Mouse (Mus musculus) midbrain, embryonic 14.5 days (tissue): ENCODE results near the gene Slc2a4. TPM values are rescaled to one million over a fixed set of nuclear protein-coding genes. Genes with fewer than 3 reads are reported as not detected.
A peak's percentile ranks its signal among the peaks of the same experiment; 100 is the strongest.

Source experiments
- ATAC-seq: fragments of 200-750 bp; cut with Nextera tagmentation; 2 replicates; pipeline ENCODE4 v1.8.0; 2017; ENCODE audit warnings: moderate number of reproducible peaks, moderate library complexity; ENCODE audit not compliant: low FRiP score, low TSS enrichment
- DNase-seq: peaks from one replicate; pipeline ENCODE4 v3.0.0-alpha.2; 2015
- H3K27ac ChIP-seq: fragments of 300-500 bp; sonication (generic); replicated peaks from 2 replicates; pipeline ENCODE4 v1.5.1; 2014; ENCODE audit warnings: mild to moderate bottlenecking, low read depth, low read length, moderate library complexity
- H3K27me3 ChIP-seq: fragments of 300-500 bp; sonication (generic); 2 replicates; pipeline ENCODE4 v1.6.1; 2014; ENCODE audit warnings: low read length, control low read depth, mixed read lengths; ENCODE audit not compliant: control insufficient read depth, insufficient read depth
- H3K36me3 ChIP-seq: fragments of 300-500 bp; sonication (generic); 2 replicates; pipeline ENCODE4 v1.6.1; 2014; ENCODE audit warnings: low read length, control low read depth; ENCODE audit not compliant: control insufficient read depth, insufficient read depth
- H3K4me1 ChIP-seq: fragments of 300-500 bp; sonication (generic); 2 replicates; pipeline ENCODE4 v1.6.1; 2014; ENCODE audit warnings: mild to moderate bottlenecking, antibody characterized with exemption, low read length, control low read depth; ENCODE audit not compliant: control insufficient read depth, insufficient read depth
- H3K4me2 ChIP-seq: fragments of 300-500 bp; sonication (generic); 2 replicates; pipeline ENCODE4 v1.6.1; 2014; ENCODE audit warnings: mild to moderate bottlenecking, low read length, moderate library complexity
- H3K4me3 ChIP-seq: fragments of 300-500 bp; sonication (generic); replicated peaks from 2 replicates; pipeline ENCODE4 v1.5.1; 2014; ENCODE audit warnings: low read depth, low read length
- H3K9ac ChIP-seq: fragments of 300-500 bp; sonication (generic); replicated peaks from 2 replicates; pipeline ENCODE4 v1.6.1; 2014; ENCODE audit warnings: mild to moderate bottlenecking, low read length, moderate library complexity
- H3K9me3 ChIP-seq: fragments of 300-500 bp; sonication (generic); 2 replicates; pipeline ENCODE4 v1.6.1; 2016; ENCODE audit warnings: low read length, control low read depth, mixed read lengths; ENCODE audit not compliant: control insufficient read depth
- WGBS: fragments of 180-500 bp; shearing (Covaris S2); extraction: QIAGEN DNeasy Blood & Tissue Kit; methylation state at CpG from one replicate; pipeline ENCODE4 v1.1.7; 2014; 5-methylcytosine and 5-hydroxymethylcytosine counted together
- polyA plus RNA-seq: library from polyadenylated mRNA; unstranded; fragments of >200 nt; fragmentation: Nextera tagmentation; extraction: Ambion mirVana; gene quantifications from 2 replicates; pipeline ENCODE4 v1.2.1, GENCODE M21; 2014

The Slc2a4 gene
- polyA plus RNA-seq, 1 experiment from 2014 or later = 4.5 TPM

DNA sequence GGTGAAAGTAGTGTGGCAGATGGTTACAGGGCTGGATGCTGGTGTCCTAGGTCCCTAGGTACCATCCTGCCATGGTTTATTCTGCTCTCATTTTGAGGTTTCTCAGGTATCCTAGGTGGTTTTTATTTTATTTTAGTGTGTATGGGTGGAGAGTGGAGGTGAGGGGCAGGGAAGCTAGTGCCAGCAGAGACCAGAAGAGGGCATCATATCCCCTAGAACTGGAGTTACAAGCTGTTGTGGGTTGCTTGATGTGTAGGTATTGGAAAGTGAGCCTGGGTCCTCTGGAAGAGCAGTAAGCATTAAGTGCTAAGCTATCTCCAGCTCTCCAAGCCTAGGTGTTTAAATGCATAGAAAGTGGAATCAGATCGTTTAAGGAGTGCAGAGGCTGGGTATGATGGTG lies 4.3 kb upstream of the Slc2a4 start:
- H3K4me1 ChIP-seq = peaks cover 9% of the 10 kb centered on the region
- H3K9ac ChIP-seq = no peak overlapping the region
- no peaks in the 10 kb centered on the region for H3K9me3 ChIP-seq
- H3K27me3 ChIP-seq = peaks cover 5% of the 10 kb centered on the region; the same call in 1 of the 2 replicates
- H3K4me2 ChIP-seq = no peak overlapping the region
- DNase-seq = no peak
- no peak for ATAC-seq
- H3K36me3 ChIP-seq = no peaks in the 10 kb centered on the region
- H3K27ac ChIP-seq = no peak overlapping the region
- H3K4me3 ChIP-seq = no peak overlapping the region
- WGBS = 31% methylated on average over 1 of the region's 1 CpGs

DNA sequence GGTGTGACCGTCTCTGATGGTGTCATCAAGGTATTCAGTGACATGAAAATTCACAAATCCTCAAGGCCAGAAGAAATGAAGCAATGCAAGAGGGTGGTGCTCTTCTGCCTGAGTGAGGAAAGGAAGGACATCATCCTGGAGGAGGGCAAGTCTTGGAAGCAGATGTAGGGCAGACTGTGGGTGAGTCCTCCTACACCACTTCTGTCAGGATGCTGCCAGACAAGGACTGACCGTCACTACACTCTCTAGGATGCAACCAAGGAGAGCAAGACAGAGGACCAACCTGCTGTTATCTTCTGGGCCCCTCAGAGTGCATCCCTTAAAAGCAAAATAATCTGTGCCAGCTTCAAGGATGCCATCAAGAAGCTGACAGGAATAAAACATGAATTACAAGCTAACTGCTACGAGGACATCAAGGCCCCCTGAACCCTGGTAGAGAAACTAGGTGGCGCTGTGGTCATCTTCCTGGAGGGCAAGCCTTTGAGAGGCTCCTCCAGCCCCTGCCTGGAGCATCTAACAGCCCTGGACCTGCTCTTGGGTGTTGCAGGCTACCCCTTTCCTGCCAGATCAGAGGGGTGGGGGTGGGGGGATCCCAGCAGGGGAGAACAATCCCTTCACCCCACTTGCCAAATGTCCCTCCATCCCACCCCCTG lies 2.9 kb upstream of the Slc2a4 start:
- Histone ChIP-seq H3K4me3 (no peak overlapping the region), H3K4me2 (no peak overlapping the region), H3K9me3 (no peaks in the 10 kb centered on the region), H3K36me3 (no peaks in the 10 kb centered on the region), H3K27me3 (peaks cover 5% of the 10 kb centered on the region; the same call in 1 of the 2 replicates), H3K4me1 (peaks cover 9% of the 10 kb centered on the region), H3K9ac (no peak overlapping the region), H3K27ac (no peak overlapping the region)
- ATAC-seq (no peak), DNase-seq (peak; percentile 4)
- 50% methylated on average over 4 of the region's 4 CpGs for WGBS

DNA sequence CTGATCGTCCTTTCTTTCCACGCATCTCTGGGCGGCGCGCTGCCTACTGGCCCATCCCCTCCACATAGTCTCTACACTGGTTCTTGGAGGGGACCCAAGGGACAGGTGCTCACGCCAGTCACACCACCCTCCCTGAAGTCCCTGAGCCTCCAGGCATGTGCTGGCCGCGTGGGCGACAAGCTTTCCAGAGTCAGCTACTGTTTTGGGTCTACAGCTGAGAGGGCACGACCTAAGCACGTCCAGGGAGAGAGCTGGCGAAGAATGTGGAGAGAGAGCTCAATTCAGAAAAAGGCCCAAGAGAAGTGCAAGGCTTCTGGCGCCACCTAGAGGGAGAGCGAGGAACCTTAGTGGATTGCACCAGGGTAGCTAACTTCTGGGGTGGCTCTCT lies 769 bp upstream of the Slc2a4 start:
- Histone ChIP-seq H3K27ac (0 out of 2 replicates have a peak overlapping the region, but pooled peaks have one; percentile 13), H3K4me3 (peak overlapping the region; percentile 41), H3K4me1 (peaks cover 9% of the 10 kb centered on the region), H3K9ac (no peak overlapping the region; the same call in 1 of the 2 replicates), H3K4me2 (peak overlapping the region; percentile 56), H3K36me3 (0 out of 2 replicates have a peak, but pooled peaks cover 2% of the 10 kb centered on the region), H3K9me3 (no peaks in the 10 kb centered on the region), H3K27me3 (peaks cover 5% of the 10 kb centered on the region; the same call in 1 of the 2 replicates)
- WGBS = 0% methylated on average over 14 of the region's 14 CpGs
- ATAC-seq = peak; percentile 51
- DNase-seq = peak; percentile 89

DNA sequence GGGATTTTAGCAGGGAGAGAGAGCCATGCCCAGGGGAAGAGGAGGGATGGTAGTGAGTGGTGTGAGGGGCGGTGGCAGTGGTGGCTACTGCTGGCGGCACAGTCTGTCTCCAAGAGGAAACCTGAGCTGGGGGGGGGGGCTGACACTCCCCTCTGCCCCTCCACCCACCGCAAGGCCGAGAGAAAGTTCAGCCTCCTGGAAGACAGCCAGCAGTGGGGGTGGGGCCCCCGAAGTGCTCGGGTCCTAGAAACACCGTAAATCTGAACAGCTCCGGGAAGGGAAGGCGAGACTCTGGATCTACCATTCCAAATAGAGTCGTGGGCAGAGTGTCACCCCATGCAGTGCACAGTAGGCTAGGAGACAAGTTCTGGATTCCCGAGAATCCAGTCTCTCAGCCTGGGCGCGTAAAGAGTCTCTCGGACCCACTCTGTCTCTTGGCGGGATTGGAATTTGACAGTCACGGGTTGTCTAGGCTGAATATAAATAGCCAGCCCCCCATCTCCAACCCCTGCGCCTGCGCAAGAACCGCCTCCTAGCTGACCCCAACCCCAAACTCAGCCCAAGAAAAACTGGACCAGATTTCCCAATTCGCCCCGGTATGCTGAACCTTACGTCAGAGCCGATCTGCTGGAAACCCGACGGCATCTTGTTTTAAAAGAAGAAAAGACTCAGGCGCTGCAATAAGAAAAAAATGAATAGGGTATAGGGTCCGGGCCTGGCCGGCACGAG lies 487 bp downstream of the Slc2a4 start:
- no peak overlapping the region for H3K27ac ChIP-seq
- peak; percentile 44; the same call in 1 of the 2 replicates for ATAC-seq
- peak overlapping the region; percentile 41 for H3K4me3 ChIP-seq
- H3K9me3 ChIP-seq = no peaks in the 10 kb centered on the region
- H3K36me3 ChIP-seq = 0 out of 2 replicates have a peak, but pooled peaks cover 2% of the 10 kb centered on the region
- DNase-seq = peak; percentile 47
- H3K4me2 ChIP-seq = peak overlapping the region; percentile 56
- peak overlapping the region; percentile 29; the same call in 1 of the 2 replicates for H3K9ac ChIP-seq
- H3K4me1 ChIP-seq = peaks cover 9% of the 10 kb centered on the region
- peaks cover 5% of the 10 kb centered on the region; the same call in 1 of the 2 replicates for H3K27me3 ChIP-seq
- WGBS = 2% methylated on average over 29 of the region's 29 CpGs

DNA sequence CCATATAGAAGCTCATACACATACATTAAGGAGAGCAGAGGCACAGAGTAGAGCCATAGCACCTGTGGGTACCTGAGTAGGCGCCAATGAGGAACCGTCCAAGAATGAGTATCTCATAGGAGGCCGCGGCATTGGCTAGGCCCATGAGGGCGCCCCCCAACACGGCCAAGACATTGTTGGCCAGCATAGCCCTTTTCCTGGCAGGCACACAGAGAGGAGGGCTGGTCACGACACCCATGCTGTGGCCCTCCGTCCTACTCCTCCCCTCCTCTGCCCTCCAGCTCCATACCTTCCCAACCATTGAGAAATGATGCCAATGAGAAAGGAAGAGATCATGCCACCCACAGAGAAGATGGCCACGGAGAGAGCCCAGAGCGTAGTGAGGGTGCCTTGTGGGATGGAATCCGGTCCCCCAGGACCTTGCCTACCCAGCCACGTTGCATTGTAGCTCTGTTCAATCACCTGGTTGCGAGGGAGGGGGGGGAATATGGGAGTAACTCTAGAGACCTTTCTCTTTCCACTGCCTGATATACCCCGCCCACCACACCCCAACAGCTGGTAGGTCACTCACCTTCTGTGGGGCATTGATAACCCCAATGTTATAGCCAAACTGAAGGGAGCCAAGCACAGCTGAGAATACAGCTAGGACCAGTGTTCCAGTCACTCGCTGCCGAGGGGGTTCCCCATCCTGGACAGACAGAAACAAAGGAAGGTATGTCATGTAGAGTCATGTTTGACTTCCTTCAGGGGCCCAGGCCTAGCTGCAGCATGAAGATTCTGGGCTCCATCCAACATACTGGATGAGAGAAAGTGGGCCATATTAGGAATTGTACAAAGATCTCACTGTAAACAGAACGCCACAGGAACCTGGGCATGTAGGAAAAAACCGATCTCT lies 1.7 kb downstream of the Slc2a4 start:
- Histone ChIP-seq H3K9ac (no peak overlapping the region), H3K36me3 (0 out of 2 replicates have a peak, but pooled peaks cover 2% of the 10 kb centered on the region), H3K27ac (no peak overlapping the region), H3K4me3 (no peak overlapping the region), H3K4me2 (no peak overlapping the region), H3K9me3 (no peaks in the 10 kb centered on the region), H3K4me1 (peaks cover 9% of the 10 kb centered on the region), H3K27me3 (peaks cover 5% of the 10 kb centered on the region; the same call in 1 of the 2 replicates)
- 96% methylated on average over 18 of the region's 18 CpGs for WGBS
- no peak for DNase-seq
- ATAC-seq = no peak

DNA sequence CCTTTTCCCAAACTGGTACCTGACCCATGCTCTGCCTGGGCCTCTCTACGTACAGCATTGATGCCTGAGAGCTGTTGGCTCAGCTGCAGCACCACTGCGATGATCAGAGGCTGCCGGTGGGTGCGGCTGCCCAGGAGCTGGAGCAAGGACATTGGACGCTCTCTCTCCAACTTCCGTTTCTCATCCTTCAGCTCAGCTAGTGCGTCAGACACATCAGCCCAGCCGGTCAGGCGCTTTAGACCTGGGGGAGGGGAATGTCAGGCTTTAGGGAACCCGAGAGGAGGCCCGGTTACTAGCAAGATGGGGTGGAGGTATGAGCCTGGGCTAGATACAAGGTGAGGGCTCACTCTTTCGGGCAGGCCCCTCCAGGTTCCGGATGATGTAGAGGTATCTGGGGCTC lies 2.8 kb downstream of the Slc2a4 start:
- H3K4me3 ChIP-seq = no peak overlapping the region
- H3K27me3 ChIP-seq = peaks cover 5% of the 10 kb centered on the region; the same call in 1 of the 2 replicates
- no peak overlapping the region for H3K9ac ChIP-seq
- H3K27ac ChIP-seq = no peak overlapping the region
- H3K9me3 ChIP-seq = no peaks in the 10 kb centered on the region
- peaks cover 9% of the 10 kb centered on the region for H3K4me1 ChIP-seq
- no peak overlapping the region for H3K4me2 ChIP-seq
- DNase-seq = no peak
- 0 out of 2 replicates have a peak, but pooled peaks cover 2% of the 10 kb centered on the region for H3K36me3 ChIP-seq
- ATAC-seq = no peak
- WGBS = 80% methylated on average over 13 of the region's 13 CpGs

DNA sequence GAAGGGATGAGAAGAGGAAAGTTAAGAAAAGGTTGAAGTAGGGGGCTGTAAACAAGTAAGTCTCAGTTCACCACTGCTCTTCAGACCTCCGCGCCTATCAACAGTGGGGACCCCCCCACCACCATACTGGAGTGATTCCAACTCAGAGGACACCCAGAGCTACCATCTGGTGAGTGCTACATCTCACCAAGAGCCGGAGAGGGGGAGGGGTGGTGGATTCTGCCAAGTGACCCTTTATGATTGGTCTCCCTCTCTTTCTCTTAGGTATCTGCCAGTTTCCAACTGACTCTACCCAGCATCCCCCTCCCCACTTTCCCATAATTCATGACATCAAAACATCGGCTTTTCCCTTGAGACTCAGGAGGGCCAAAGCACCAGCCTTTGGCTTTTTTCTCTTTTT lies 7.0 kb downstream of the Slc2a4 start:
- ATAC-seq (no peak), DNase-seq (no peak)
- H3K36me3 ChIP-seq = 0 out of 2 replicates have a peak, but pooled peaks cover 2% of the 10 kb centered on the region
- no peaks in the 10 kb centered on the region for H3K9me3 ChIP-seq
- peaks cover 20% of the 10 kb centered on the region for H3K27me3 ChIP-seq
- H3K4me1 ChIP-seq = peaks cover 6% of the 10 kb centered on the region; the same call in 1 of the 2 replicates
- H3K9ac ChIP-seq = no peak overlapping the region
- no peak overlapping the region for H3K4me3 ChIP-seq
- WGBS = 83% methylated on average over 4 of the region's 4 CpGs
- H3K4me2 ChIP-seq = no peak overlapping the region
- H3K27ac ChIP-seq = no peak overlapping the region

DNA sequence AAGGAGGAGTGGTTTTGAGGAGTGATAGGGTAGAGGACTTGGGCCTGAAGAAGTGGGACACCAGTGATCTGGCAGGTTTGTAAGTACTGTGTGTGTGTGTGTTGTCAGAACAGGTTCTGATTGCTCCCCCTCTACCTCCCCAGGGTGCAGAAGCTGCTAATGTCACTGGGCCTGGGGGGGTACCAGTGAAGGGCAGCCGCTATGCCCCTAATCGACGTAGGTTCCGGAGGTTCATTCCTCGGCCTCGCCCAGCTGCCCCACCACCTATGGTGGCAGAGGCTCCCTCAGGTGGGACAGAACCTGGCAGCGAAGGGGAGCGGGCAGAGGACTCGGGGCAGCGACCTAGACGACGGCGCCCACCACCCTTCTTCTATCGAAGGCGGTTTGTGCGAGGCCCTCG lies 8.3 kb downstream of the Slc2a4 start:
- H3K27ac ChIP-seq = no peak overlapping the region
- peaks cover 28% of the 10 kb centered on the region for H3K27me3 ChIP-seq
- H3K9ac ChIP-seq = no peak overlapping the region
- H3K4me3 ChIP-seq = no peak overlapping the region
- 93% methylated on average over 17 of the region's 17 CpGs for WGBS
- H3K4me1 ChIP-seq = peaks cover 6% of the 10 kb centered on the region; the same call in 1 of the 2 replicates
- no peak overlapping the region for H3K4me2 ChIP-seq
- no peak for DNase-seq
- no peaks in the 10 kb centered on the region for H3K9me3 ChIP-seq
- no peaks in the 10 kb centered on the region for H3K36me3 ChIP-seq
- no peak for ATAC-seq
